Mouse (Mus musculus): ENCODE measurements around the gene Coro7.

DNA sequence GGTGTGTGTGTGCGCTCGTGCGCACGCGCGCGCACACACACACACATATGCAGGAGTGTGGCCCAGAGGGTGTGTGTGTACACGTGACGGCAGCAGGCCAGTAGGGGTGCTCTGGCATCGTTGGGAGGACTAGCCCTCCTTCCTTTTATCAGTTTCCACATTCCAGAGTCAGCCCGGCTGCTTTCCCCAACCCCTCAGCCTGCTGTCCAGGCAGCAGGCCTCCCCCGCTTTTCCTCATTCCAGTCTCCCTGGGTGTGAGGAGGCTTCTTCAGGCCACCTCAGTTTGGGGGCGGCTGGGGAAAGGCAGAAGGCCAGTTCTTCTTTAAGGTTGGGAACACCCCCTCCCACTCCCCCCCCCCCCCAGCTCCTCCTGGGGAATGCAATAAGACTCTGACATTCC is 37.4 kb downstream of the Coro7 start:
- TF ChIP-seq CTCF (IDR thresholded peaks at IDR 0.05; ENCODE audit: control insufficient read depth, insufficient read depth, insufficient replicate concordance, low read depth, low read length) (no peak), POLR2A (IDR thresholded peaks at IDR 0.05; ENCODE audit: control insufficient read depth, low read depth, low read length) (no peak)
